Comparison of ENCODE assay signal across 14 mouse cellular contexts in genomic region chr6:86153436-86153990, GRCm38 (mm10). TPM values are rescaled to one million over a fixed set of nuclear protein-coding genes. Genes with fewer than 3 reads are reported as not detected.
A peak's percentile ranks its signal among the peaks of the same experiment; 100 is the strongest.
DNase-seq lines count a peak whose midpoint lies in the region; ATAC-seq and TF ChIP-seq lines count a peak whose summit lies in the region.
"Had no signal": no experiment of that assay in that cellular context is flagged by ENCODE, and none has a peak within 500 bp of the region (broad histone marks: within the 10 kb centered on the region; RNA-seq: fewer than 3 reads in every experiment).

No protein-coding gene starts in this region.

- 0 out of 2 replicates have a peak, but pooled peaks have one; percentile 14 for ATAC-seq in stomach, embryonic 14.5 days (ENCODE audit: insufficient number of reproducible peaks, insufficient read depth, low FRiP score, low read depth)
- no peak for ATAC-seq in stomach, postnatal 0 days (ENCODE audit: low FRiP score, low TSS enrichment)

- no peak overlapping the region for H3K4me3 ChIP-seq in stomach, embryonic 14.5 days (ENCODE audit: low read depth, low read length)
- no peak overlapping the region for H3K4me3 ChIP-seq in stomach, postnatal 0 days (ENCODE audit: low read depth, low read length)
- H3K4me3 ChIP-seq: liver, embryonic 15.5 days; neural tube, embryonic 15.5 days had no signal

- no peaks in the 10 kb centered on the region for H3K27me3 ChIP-seq in stomach, embryonic 14.5 days (ENCODE audit: control insufficient read depth, insufficient read depth, low read length)
- H3K27me3 ChIP-seq in stomach, postnatal 0 days (ENCODE audit: control insufficient read depth, insufficient read depth, low read length), result no peaks in the 10 kb centered on the region
- H3K27me3 ChIP-seq: neural tube, embryonic 15.5 days had no signal

- no peak overlapping the region for H3K9ac ChIP-seq in stomach, embryonic 14.5 days (replicated peaks; ENCODE audit: low read depth, low read length)
- no peak overlapping the region for H3K9ac ChIP-seq in stomach, postnatal 0 days (ENCODE audit: low read length)
- H3K9ac ChIP-seq: liver, embryonic 15.5 days; neural tube, embryonic 15.5 days had no signal

- DNase-seq in layer of hippocampus, adult 11-12 months (ENCODE audit: low spot score), result peak; percentile 39
- no peak for DNase-seq in layer of hippocampus, adult 9-10 months (ENCODE audit: low spot score)
- no peak for DNase-seq in stomach, postnatal 0 days (ENCODE audit: low spot score)
- peak; percentile 20 for DNase-seq in heart, adult 8-10 months (ENCODE audit: low spot score)
- DNase-seq in retina, embryonic 14.5 days (ENCODE audit: low spot score), result no peak
- no peak for DNase-seq in testis, postnatal 10 days (ENCODE audit: low spot score)
- DNase-seq: cerebellum, adult 18-20 months; embryo, embryonic 11 days; kidney, postnatal 36 days had no signal

- no peak overlapping the region for H3K4me2 ChIP-seq in stomach, embryonic 14.5 days (replicated peaks; ENCODE audit: low read depth, low read length)
- H3K4me2 ChIP-seq in stomach, postnatal 0 days (replicated peaks; ENCODE audit: low read depth), result no peak overlapping the region
- H3K4me2 ChIP-seq: liver, embryonic 15.5 days; neural tube, embryonic 15.5 days had no signal

- H3K36me3 ChIP-seq in stomach, embryonic 14.5 days (ENCODE audit: control insufficient read depth, insufficient read depth, low read length), result no peaks in the 10 kb centered on the region
- no peaks in the 10 kb centered on the region for H3K36me3 ChIP-seq in stomach, postnatal 0 days (ENCODE audit: control insufficient read depth, insufficient read depth, low read length)
- H3K36me3 ChIP-seq: liver, embryonic 15.5 days; neural tube, embryonic 15.5 days had no signal

- H3K27ac ChIP-seq in stomach, embryonic 14.5 days (ENCODE audit: low read length), result no peak overlapping the region
- H3K27ac ChIP-seq in stomach, postnatal 0 days (replicated peaks), result no peak overlapping the region
- H3K27ac ChIP-seq: liver, embryonic 15.5 days; neural tube, embryonic 15.5 days had no signal

- H3K4me1 ChIP-seq in stomach, embryonic 14.5 days (ENCODE audit: control insufficient read depth, insufficient read depth, low read length), result no peaks in the 10 kb centered on the region
- 0 out of 2 replicates have a peak, but pooled peaks cover 4% of the 10 kb centered on the region for H3K4me1 ChIP-seq in stomach, postnatal 0 days (replicated peaks; ENCODE audit: control insufficient read depth, insufficient read depth)
- H3K4me1 ChIP-seq: neural tube, embryonic 15.5 days had no signal

- no peaks in the 10 kb centered on the region for H3K9me3 ChIP-seq in stomach, embryonic 14.5 days (ENCODE audit: control insufficient read depth, low read depth, low read length)
- no peaks in the 10 kb centered on the region for H3K9me3 ChIP-seq in stomach, postnatal 0 days (ENCODE audit: control insufficient read depth, low read length)
- H3K9me3 ChIP-seq: liver, embryonic 15.5 days; neural tube, embryonic 15.5 days had no signal

- no peak for TF ChIP-seq CTCF in stomach, postnatal 0 days (IDR thresholded peaks at IDR 0.05; ENCODE audit: low read depth)

- TF ChIP-seq EP300 in stomach, postnatal 0 days (optimal IDR thresholded peaks at IDR 0.05), result no peak

- WGBS in stomach, embryonic 14.5 days, result 68% methylated on average over 8 of the region's 8 CpGs
- whole genome bisulfite sequencing in stomach, postnatal 0 days, result 75% methylated on average over 8 of the region's 8 CpGs

RNA-seq across cellular contexts. Expression of gene Tgfa, which starts 41.5 kb away (rescaled TPM):
- polyA plus RNA-seq in stomach, embryonic 14.5 days (2014; fragmentation: Nextera tagmentation; extraction: Ambion mirVana), result 4.7 and 5.8 TPM in 2 replicates
- 8.7 and 9.1 TPM in 2 replicates for polyA plus RNA-seq in stomach, postnatal 0 days (2015; fragmentation: Nextera tagmentation; extraction: Ambion mirVana)
- total RNA-seq in heart, adult 8-10 months (2022), result 1 to 10 TPM; 1.3 to 2.7 (median 1.4) TPM
- total RNA-seq: megakaryocyte, adult 5-6 weeks; monocyte, adult 5-6 weeks had no signal

Comparison
In these comparisons a context has a peak if more than half of its experiments do, and no peak if none do; other contexts are left out.
1. DNase-seq: peak in layer of hippocampus, adult 11-12 months (single experiment) and heart, adult 8-10 months (single experiment); none in layer of hippocampus, adult 9-10 months (single experiment), stomach, postnatal 0 days (single experiment), retina, embryonic 14.5 days (single experiment) and testis, postnatal 10 days (single experiment).